Mouse (Mus musculus): ENCODE results near the gene Rab25. TPM values are rescaled to one million over a fixed set of nuclear protein-coding genes. Genes with fewer than 3 reads are reported as not detected.

Gene Rab25
- polyA plus RNA-seq, 1 experiment: 0.07 TPM

- Histone ChIP-seq H3K36me3 (ENCODE audit: control insufficient read depth, insufficient read depth) (no peaks in the 10 kb centered on the region), H3K79me3 (ENCODE audit: low read depth) (no peaks in the 10 kb centered on the region), H3ac (ENCODE audit: control insufficient read depth, insufficient read length, low read depth) (peak overlapping the region; percentile 0), H3K79me2 (ENCODE audit: control insufficient read depth, insufficient read depth) (peaks cover 28% of the 10 kb centered on the region), H3K4me3 (ENCODE audit: insufficient read depth, poor library complexity, severe bottlenecking) (no peak overlapping the region), H3K27me3 (ENCODE audit: control insufficient read depth, insufficient read depth, insufficient read length) (no peaks in the 10 kb centered on the region)
- TF ChIP-seq CTCF (IDR thresholded peaks at IDR 0.05; ENCODE audit: control insufficient read depth, insufficient read depth, insufficient read length): no peak
- no peak for TF ChIP-seq MAX (IDR thresholded peaks at IDR 0.05)
- TF ChIP-seq MYOG (IDR thresholded peaks at IDR 0.05; ENCODE audit: control insufficient read depth, extremely low read depth, insufficient read length): no peak
- TF ChIP-seq FOSL1 (IDR thresholded peaks at IDR 0.05; ENCODE audit: insufficient read depth, low read length, poor library complexity, severe bottlenecking): no peak
- no peak for TF ChIP-seq USF1 (IDR thresholded peaks at IDR 0.05; ENCODE audit: low read depth)
- TF ChIP-seq MYOD1 (IDR thresholded peaks at IDR 0.05; ENCODE audit: control insufficient read depth, insufficient read length, low read depth): no peak
- no peak for TF ChIP-seq CEBPB (IDR thresholded peaks at IDR 0.05; ENCODE audit: low read depth)
Measured at GRCm38 (mm10) chr3:88511559-88511958, 36.5 kb downstream of the Rab25 start.

GRCm38 (mm10) chr3:88510421-88511289 is 37.4 kb downstream of the Rab25 start:
- no peak overlapping the region for H3ac ChIP-seq (ENCODE audit: control insufficient read depth, insufficient read length, low read depth)
- H3K36me3 ChIP-seq (ENCODE audit: control insufficient read depth, insufficient read depth): no peaks in the 10 kb centered on the region
- H3K79me2 ChIP-seq (ENCODE audit: control insufficient read depth, insufficient read depth): peaks cover 28% of the 10 kb centered on the region
- no peak overlapping the region for H3K4me3 ChIP-seq (ENCODE audit: insufficient read depth, poor library complexity, severe bottlenecking)
- no peaks in the 10 kb centered on the region for H3K27me3 ChIP-seq (ENCODE audit: control insufficient read depth, insufficient read depth, insufficient read length)
- TF ChIP-seq FOSL1 (IDR thresholded peaks at IDR 0.05; ENCODE audit: insufficient read depth, low read length, poor library complexity, severe bottlenecking) (no peak), USF1 (IDR thresholded peaks at IDR 0.05; ENCODE audit: low read depth) (no peak), CEBPB (IDR thresholded peaks at IDR 0.05; ENCODE audit: low read depth) (no peak), MAX (IDR thresholded peaks at IDR 0.05) (no peak), MYOG (IDR thresholded peaks at IDR 0.05; ENCODE audit: control insufficient read depth, extremely low read depth, insufficient read length) (no peak), CTCF (IDR thresholded peaks at IDR 0.05; ENCODE audit: control insufficient read depth, insufficient read depth, insufficient read length) (no peak), MYOD1 (IDR thresholded peaks at IDR 0.05; ENCODE audit: control insufficient read depth, insufficient read length, low read depth) (no peak)
- H3K79me3 ChIP-seq (ENCODE audit: low read depth): no peaks in the 10 kb centered on the region

- no peaks in the 10 kb centered on the region for H3K36me3 ChIP-seq (ENCODE audit: control insufficient read depth, insufficient read depth)
- H3K79me2 ChIP-seq (ENCODE audit: control insufficient read depth, insufficient read depth): peaks cover 31% of the 10 kb centered on the region
- H3K27me3 ChIP-seq (ENCODE audit: control insufficient read depth, insufficient read depth, insufficient read length): no peaks in the 10 kb centered on the region
- no peaks in the 10 kb centered on the region for H3K79me3 ChIP-seq (ENCODE audit: low read depth)
- TF ChIP-seq MYOD1 (IDR thresholded peaks at IDR 0.05; ENCODE audit: control insufficient read depth, insufficient read length, low read depth) (no peak), USF1 (IDR thresholded peaks at IDR 0.05; ENCODE audit: low read depth) (peak; percentile 71), CEBPB (IDR thresholded peaks at IDR 0.05; ENCODE audit: low read depth) (peak; percentile 26), MYOG (IDR thresholded peaks at IDR 0.05; ENCODE audit: control insufficient read depth, extremely low read depth, insufficient read length) (no peak), CTCF (IDR thresholded peaks at IDR 0.05; ENCODE audit: control insufficient read depth, insufficient read depth, insufficient read length) (peak; percentile 42), MAX (IDR thresholded peaks at IDR 0.05) (peak; percentile 96), FOSL1 (IDR thresholded peaks at IDR 0.05; ENCODE audit: insufficient read depth, low read length, poor library complexity, severe bottlenecking) (no peak)
- peak within 1 kb of the TSS; percentile 41 for H3ac ChIP-seq (ENCODE audit: control insufficient read depth, insufficient read length, low read depth)
- H3K4me3 ChIP-seq (ENCODE audit: insufficient read depth, poor library complexity, severe bottlenecking): peak within 1 kb of the TSS; percentile 27
Measured at GRCm38 (mm10) chr3:88509692-88510420, 38.2 kb downstream of the Rab25 start, which contains the start of gene Lmna. TSS of gene Lmna (minus strand) at chr3:88509956.

GRCm38 (mm10) chr3:88509250-88509649 is 38.9 kb downstream of the Rab25 start:
- Histone ChIP-seq H3K79me3 (ENCODE audit: low read depth) (no peaks in the 10 kb centered on the region), H3K27me3 (ENCODE audit: control insufficient read depth, insufficient read depth, insufficient read length) (no peaks in the 10 kb centered on the region), H3K36me3 (ENCODE audit: control insufficient read depth, insufficient read depth) (no peaks in the 10 kb centered on the region), H3K79me2 (ENCODE audit: control insufficient read depth, insufficient read depth) (peaks cover 32% of the 10 kb centered on the region), H3ac (ENCODE audit: control insufficient read depth, insufficient read length, low read depth) (no peak overlapping the region), H3K4me3 (ENCODE audit: insufficient read depth, poor library complexity, severe bottlenecking) (peak overlapping the region; percentile 27)
- TF ChIP-seq MYOD1 (IDR thresholded peaks at IDR 0.05; ENCODE audit: control insufficient read depth, insufficient read length, low read depth): no peak
- no peak for TF ChIP-seq MAX (IDR thresholded peaks at IDR 0.05)
- no peak for TF ChIP-seq CEBPB (IDR thresholded peaks at IDR 0.05; ENCODE audit: low read depth)
- TF ChIP-seq USF1 (IDR thresholded peaks at IDR 0.05; ENCODE audit: low read depth): no peak
- no peak for TF ChIP-seq MYOG (IDR thresholded peaks at IDR 0.05; ENCODE audit: control insufficient read depth, extremely low read depth, insufficient read length)
- TF ChIP-seq CTCF (IDR thresholded peaks at IDR 0.05; ENCODE audit: control insufficient read depth, insufficient read depth, insufficient read length): no peak
- TF ChIP-seq FOSL1 (IDR thresholded peaks at IDR 0.05; ENCODE audit: insufficient read depth, low read length, poor library complexity, severe bottlenecking): no peak

GRCm38 (mm10) chr3:88505765-88506164 is 42.3 kb downstream of the Rab25 start:
- peaks cover 22% of the 10 kb centered on the region for H3K79me3 ChIP-seq (ENCODE audit: low read depth)
- no peaks in the 10 kb centered on the region for H3K27me3 ChIP-seq (ENCODE audit: control insufficient read depth, insufficient read depth, insufficient read length)
- peaks cover 13% of the 10 kb centered on the region for H3K36me3 ChIP-seq (ENCODE audit: control insufficient read depth, insufficient read depth)
- TF ChIP-seq USF1 (IDR thresholded peaks at IDR 0.05; ENCODE audit: low read depth) (no peak), MAX (IDR thresholded peaks at IDR 0.05) (no peak), CTCF (IDR thresholded peaks at IDR 0.05; ENCODE audit: control insufficient read depth, insufficient read depth, insufficient read length) (no peak), MYOD1 (IDR thresholded peaks at IDR 0.05; ENCODE audit: control insufficient read depth, insufficient read length, low read depth) (no peak), FOSL1 (IDR thresholded peaks at IDR 0.05; ENCODE audit: insufficient read depth, low read length, poor library complexity, severe bottlenecking) (no peak), CEBPB (IDR thresholded peaks at IDR 0.05; ENCODE audit: low read depth) (no peak), MYOG (IDR thresholded peaks at IDR 0.05; ENCODE audit: control insufficient read depth, extremely low read depth, insufficient read length) (no peak)
- peaks cover 46% of the 10 kb centered on the region for H3K79me2 ChIP-seq (ENCODE audit: control insufficient read depth, insufficient read depth)
- no peak overlapping the region for H3ac ChIP-seq (ENCODE audit: control insufficient read depth, insufficient read length, low read depth)
- no peak overlapping the region for H3K4me3 ChIP-seq (ENCODE audit: insufficient read depth, poor library complexity, severe bottlenecking)

Measured in C2C12 (cell line).